28 mouse cellular contexts compared by ENCODE assay signal in genomic region chr8:10501750-10502149, GRCm38 (mm10).
"Had no signal": no experiment of that assay in that cellular context is flagged by ENCODE, and none has a peak within 500 bp of the region (broad histone marks: within the 10 kb centered on the region; RNA-seq: fewer than 3 reads in every experiment).

No protein-coding gene starts in this region.

- H3K4me1 ChIP-seq: embryonic facial prominence, embryonic 12.5 days; embryonic facial prominence, embryonic 15.5 days; forebrain, embryonic 13.5 days; forebrain, embryonic 15.5 days had no signal

- H3K9ac ChIP-seq: embryonic facial prominence, embryonic 12.5 days; embryonic facial prominence, embryonic 13.5 days; embryonic facial prominence, embryonic 15.5 days; forebrain, embryonic 12.5 days; forebrain, embryonic 13.5 days; forebrain, embryonic 15.5 days; forebrain, postnatal 0 days had no signal

- H3K4me2 ChIP-seq: embryonic facial prominence, embryonic 12.5 days; embryonic facial prominence, embryonic 13.5 days; embryonic facial prominence, embryonic 15.5 days; forebrain, embryonic 12.5 days; forebrain, embryonic 13.5 days; forebrain, embryonic 15.5 days had no signal

- H3K27ac ChIP-seq: embryonic facial prominence, embryonic 10.5 days; embryonic facial prominence, embryonic 12.5 days; embryonic facial prominence, embryonic 13.5 days; embryonic facial prominence, embryonic 15.5 days; forebrain, embryonic 10.5 days; forebrain, embryonic 12.5 days; forebrain, embryonic 13.5 days; forebrain, embryonic 15.5 days; gastrocnemius, adult 2 months had no signal

- H3K27me3 ChIP-seq: embryonic facial prominence, embryonic 12.5 days; embryonic facial prominence, embryonic 13.5 days; embryonic facial prominence, embryonic 15.5 days; forebrain, embryonic 13.5 days; forebrain, embryonic 15.5 days had no signal

- H3K4me3 ChIP-seq: embryonic facial prominence, embryonic 10.5 days; embryonic facial prominence, embryonic 12.5 days; embryonic facial prominence, embryonic 13.5 days; embryonic facial prominence, embryonic 15.5 days; erythroblast, embryonic 14.5 days; forebrain, embryonic 10.5 days; forebrain, embryonic 12.5 days; forebrain, embryonic 13.5 days; forebrain, embryonic 15.5 days; gastrocnemius, adult 2 months had no signal

- H3K36me3 ChIP-seq: embryonic facial prominence, embryonic 10.5 days; embryonic facial prominence, embryonic 12.5 days; embryonic facial prominence, embryonic 13.5 days; embryonic facial prominence, embryonic 15.5 days; forebrain, embryonic 10.5 days; forebrain, embryonic 12.5 days; forebrain, embryonic 15.5 days had no signal

- ATAC-seq: forebrain, embryonic 13.5 days; forebrain, embryonic 14.5 days; forebrain, embryonic 15.5 days; forebrain, embryonic 16.5 days; forebrain, postnatal 0 days had no signal

- DNase-seq: cerebellum, adult 18-20 months; cerebellum, adult 2 months; cerebellum, adult 8-10 months; cerebellum, adult 9-10 months; cerebellum, adult 9-11 months; cerebellum, postnatal 10 days; cerebellum, postnatal 14 days; cerebellum, postnatal 25 days; cerebellum, postnatal 36 days; embryo, embryonic 11 days; forebrain, postnatal 0 days; gastrocnemius, adult 2 months; gastrocnemius, postnatal 10 days; gastrocnemius, postnatal 14 days; gastrocnemius, postnatal 25 days; gastrocnemius, postnatal 36 days; heart, adult 11 months had no signal

- H3K9me3 ChIP-seq: embryonic facial prominence, embryonic 10.5 days; embryonic facial prominence, embryonic 12.5 days; embryonic facial prominence, embryonic 13.5 days; embryonic facial prominence, embryonic 15.5 days; forebrain, embryonic 10.5 days; forebrain, embryonic 12.5 days; forebrain, embryonic 13.5 days; forebrain, embryonic 15.5 days had no signal
